Mouse (Mus musculus): ENCODE data around the gene Gm17677. TPM values are rescaled to one million over a fixed set of nuclear protein-coding genes. Genes with fewer than 3 reads are reported as not detected.

The Gm17677 gene
- not detected in 2 replicates for polyA plus RNA-seq (2014; fragmentation: Nextera tagmentation; extraction: Ambion mirVana)

GRCm38 (mm10) chr9:35740749-35741148 lies at the start of gene Gm17677:
TSS of gene Gm17677 (plus strand) at chr9:35741049.
- no peaks in the 10 kb centered on the region for H3K27me3 ChIP-seq (ENCODE audit: control insufficient read depth, insufficient read depth, low read length)
- H3K9ac ChIP-seq (ENCODE audit: low read length), result no peak within 1 kb of the TSS
- no peak within 1 kb of the TSS for H3K27ac ChIP-seq (ENCODE audit: low read depth, low read length)
- ATAC-seq (ENCODE audit: low FRiP score) (no peak), DNase-seq (ENCODE audit: low spot score, missing footprints) (no peak)
- no peaks in the 10 kb centered on the region for H3K36me3 ChIP-seq (ENCODE audit: control insufficient read depth, insufficient read depth, low read length)
- no peaks in the 10 kb centered on the region; the same call in 1 of the 2 replicates for H3K9me3 ChIP-seq (ENCODE audit: control insufficient read depth, low read length)
- no peaks in the 10 kb centered on the region for H3K4me1 ChIP-seq (ENCODE audit: control insufficient read depth, insufficient read depth, low read length)
- H3K4me2 ChIP-seq, result no peak within 1 kb of the TSS
- H3K4me3 ChIP-seq (ENCODE audit: low read depth, low read length), result no peak within 1 kb of the TSS

DNA sequence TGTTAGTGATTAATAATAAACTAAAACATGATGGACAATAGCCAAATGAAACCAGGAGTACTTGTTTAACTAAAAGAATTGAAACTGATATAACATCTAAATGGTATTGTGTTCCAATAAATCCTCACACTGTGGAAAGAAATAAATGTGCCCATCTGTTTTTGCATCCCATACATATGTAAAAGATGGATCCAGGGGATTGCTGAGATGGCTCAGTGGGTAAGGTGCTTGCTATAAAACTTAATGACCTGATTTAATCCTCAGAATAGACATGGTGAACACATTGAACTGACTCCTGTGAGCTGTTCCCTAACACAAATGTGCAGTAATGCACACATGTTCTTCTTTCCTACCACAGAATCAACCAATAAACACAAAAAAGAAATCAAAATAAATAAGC lies 48.9 kb upstream of the Gm17677 start:
- Histone ChIP-seq H3K4me2 (no peak overlapping the region), H3K4me3 (ENCODE audit: low read depth, low read length) (no peak overlapping the region), H3K36me3 (ENCODE audit: control insufficient read depth, insufficient read depth, low read length) (no peaks in the 10 kb centered on the region), H3K4me1 (ENCODE audit: control insufficient read depth, insufficient read depth, low read length) (no peaks in the 10 kb centered on the region), H3K27me3 (ENCODE audit: control insufficient read depth, insufficient read depth, low read length) (no peaks in the 10 kb centered on the region), H3K27ac (ENCODE audit: low read depth, low read length) (no peak overlapping the region), H3K9me3 (ENCODE audit: control insufficient read depth, low read length) (no peaks in the 10 kb centered on the region), H3K9ac (ENCODE audit: low read length) (no peak overlapping the region)
- ATAC-seq (ENCODE audit: low FRiP score) (no peak), DNase-seq (ENCODE audit: low spot score, missing footprints) (no peak)

DNA sequence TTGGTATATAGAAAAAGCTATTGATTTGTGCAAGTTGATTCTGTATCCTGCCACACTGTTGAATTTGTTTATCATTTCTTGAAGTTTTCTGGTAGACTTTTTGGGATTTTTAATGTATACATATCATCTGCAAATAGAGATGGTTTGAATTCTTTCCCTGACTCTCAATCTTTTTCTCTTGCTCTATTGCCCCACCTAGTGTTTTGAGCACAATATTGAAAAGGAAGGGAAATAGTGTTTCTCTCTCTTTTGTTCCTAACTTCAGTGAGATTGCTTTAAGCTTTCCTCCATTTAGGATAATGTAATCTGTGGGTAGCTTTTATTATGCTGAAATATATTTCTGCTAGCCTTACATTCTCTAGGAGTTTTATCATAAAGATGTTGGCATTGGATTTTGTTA lies 33.6 kb upstream of the Gm17677 start:
- H3K4me2 ChIP-seq, result no peak overlapping the region
- no peaks in the 10 kb centered on the region for H3K9me3 ChIP-seq (ENCODE audit: control insufficient read depth, low read length)
- no peak overlapping the region for H3K4me3 ChIP-seq (ENCODE audit: low read depth, low read length)
- H3K36me3 ChIP-seq (ENCODE audit: control insufficient read depth, insufficient read depth, low read length), result no peaks in the 10 kb centered on the region
- no peak overlapping the region for H3K27ac ChIP-seq (ENCODE audit: low read depth, low read length)
- no peak overlapping the region for H3K9ac ChIP-seq (ENCODE audit: low read length)
- H3K4me1 ChIP-seq (ENCODE audit: control insufficient read depth, insufficient read depth, low read length), result no peaks in the 10 kb centered on the region
- no peak for DNase-seq (ENCODE audit: low spot score, missing footprints)
- H3K27me3 ChIP-seq (ENCODE audit: control insufficient read depth, insufficient read depth, low read length), result no peaks in the 10 kb centered on the region
- no peak for ATAC-seq (ENCODE audit: low FRiP score)

- H3K4me3 ChIP-seq (ENCODE audit: low read depth, low read length), result no peak overlapping the region
- H3K36me3 ChIP-seq (ENCODE audit: control insufficient read depth, insufficient read depth, low read length), result no peaks in the 10 kb centered on the region
- no peaks in the 10 kb centered on the region for H3K4me1 ChIP-seq (ENCODE audit: control insufficient read depth, insufficient read depth, low read length)
- ATAC-seq (ENCODE audit: low FRiP score) (no peak), DNase-seq (ENCODE audit: low spot score, missing footprints) (no peak)
- no peak overlapping the region for H3K4me2 ChIP-seq
- H3K27ac ChIP-seq (ENCODE audit: low read depth, low read length), result no peak overlapping the region
- no peaks in the 10 kb centered on the region for H3K9me3 ChIP-seq (ENCODE audit: control insufficient read depth, low read length)
- H3K9ac ChIP-seq (ENCODE audit: low read length), result no peak overlapping the region
- H3K27me3 ChIP-seq (ENCODE audit: control insufficient read depth, insufficient read depth, low read length), result no peaks in the 10 kb centered on the region
These were observed 16.0 kb downstream of the Gm17677 start for GRCm38 (mm10) chr9:35756843-35757242.

DNA sequence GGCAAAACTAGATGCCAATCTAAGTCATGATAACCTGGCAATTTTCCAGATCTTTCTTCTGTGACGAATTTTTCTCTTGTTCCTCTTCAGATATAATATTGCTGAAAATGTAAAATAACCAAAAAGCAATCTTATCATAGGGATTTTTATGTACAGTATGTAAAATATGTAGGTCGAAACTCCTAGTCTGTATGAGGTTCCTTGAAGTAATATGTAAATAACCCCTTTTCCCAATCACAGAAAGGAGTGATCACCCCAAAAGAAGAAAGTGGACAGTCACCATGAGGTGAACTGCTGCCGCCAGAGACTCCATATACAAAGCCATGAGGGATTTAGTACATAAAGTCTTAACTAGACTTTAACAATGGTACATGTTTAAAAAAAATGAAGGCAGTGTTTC lies 37.2 kb downstream of the Gm17677 start, which contains the start of gene Gm17727:
Gene Gm17727 (minus strand): TSS at position 101 of the 400 bp plus-strand sequence.
- DNase-seq (ENCODE audit: low spot score, missing footprints), result no peak
- Histone ChIP-seq H3K27me3 (ENCODE audit: control insufficient read depth, insufficient read depth, low read length) (no peaks in the 10 kb centered on the region), H3K36me3 (ENCODE audit: control insufficient read depth, insufficient read depth, low read length) (no peaks in the 10 kb centered on the region), H3K4me1 (ENCODE audit: control insufficient read depth, insufficient read depth, low read length) (no peaks in the 10 kb centered on the region), H3K4me3 (ENCODE audit: low read depth, low read length) (no peak within 1 kb of the TSS), H3K27ac (ENCODE audit: low read depth, low read length) (no peak within 1 kb of the TSS), H3K9ac (ENCODE audit: low read length) (no peak within 1 kb of the TSS), H3K9me3 (ENCODE audit: control insufficient read depth, low read length) (peaks cover 3% of the 10 kb centered on the region; the same call in 1 of the 2 replicates), H3K4me2 (no peak within 1 kb of the TSS)
- 61% methylated on average over 3 of the region's 3 CpGs for WGBS
- ATAC-seq (ENCODE audit: low FRiP score), result no peak

DNA sequence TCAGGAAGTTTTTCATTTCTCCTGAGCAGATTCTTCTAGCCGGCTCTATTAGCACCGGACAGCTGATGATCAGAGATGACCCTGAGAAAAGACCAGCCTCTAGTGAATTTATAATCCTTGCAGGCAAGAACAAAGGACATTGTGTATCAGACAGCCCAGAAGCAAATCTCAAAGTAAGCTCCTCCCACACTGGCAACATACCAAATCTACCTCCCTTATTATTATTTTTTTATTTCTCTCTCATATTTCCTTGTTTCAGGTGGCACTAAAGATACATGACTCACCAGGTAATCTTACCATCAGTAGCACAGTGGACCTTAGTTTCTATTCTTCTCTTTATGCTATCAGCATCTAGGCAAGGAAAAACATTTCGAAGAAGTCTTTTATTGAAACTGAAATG lies 49.2 kb downstream of the Gm17677 start, which contains the start of the genes Gm27235 and D730048I06Rik:
Gene Gm27235 (minus strand): TSS at position 101 of the 400 bp plus-strand sequence.
Gene D730048I06Rik (minus strand): TSS at position 112 of the 400 bp plus-strand sequence.
- ATAC-seq (ENCODE audit: low FRiP score) (no peak), DNase-seq (ENCODE audit: low spot score, missing footprints) (no peak)
- Histone ChIP-seq H3K27ac (ENCODE audit: low read depth, low read length) (no peak within 1 kb of the TSS), H3K27me3 (ENCODE audit: control insufficient read depth, insufficient read depth, low read length) (no peaks in the 10 kb centered on the region), H3K9ac (ENCODE audit: low read length) (no peak within 1 kb of the TSS), H3K4me1 (ENCODE audit: control insufficient read depth, insufficient read depth, low read length) (no peaks in the 10 kb centered on the region), H3K36me3 (ENCODE audit: control insufficient read depth, insufficient read depth, low read length) (no peaks in the 10 kb centered on the region), H3K9me3 (ENCODE audit: control insufficient read depth, low read length) (peaks cover 6% of the 10 kb centered on the region; the same call in 1 of the 2 replicates), H3K4me3 (ENCODE audit: low read depth, low read length) (no peak within 1 kb of the TSS), H3K4me2 (no peak within 1 kb of the TSS)
- 93% methylated on average over 3 of the region's 3 CpGs for WGBS

Other genes with a start within 250 kb of the Gm17677 start
- gene Gm1113, start 222.8 kb upstream of the Gm17677 start, polyA plus RNA-seq (2014; fragmentation: Nextera tagmentation; extraction: Ambion mirVana), result not detected in 2 replicates
- gene Ddx25, start 182.5 kb upstream of the Gm17677 start, polyA plus RNA-seq (2014; fragmentation: Nextera tagmentation; extraction: Ambion mirVana), result 9.5 and 9.8 TPM in 2 replicates
- 23.8 and 24.8 TPM in 2 replicates for gene Pus3, start 182.5 kb upstream of the Gm17677 start, polyA plus RNA-seq (2014; fragmentation: Nextera tagmentation; extraction: Ambion mirVana)
- gene Pate2, start 170.8 kb upstream of the Gm17677 start, polyA plus RNA-seq (2014; fragmentation: Nextera tagmentation; extraction: Ambion mirVana), result 0.96 and 1.8 TPM in 2 replicates
- 32.6 and 34.7 TPM in 2 replicates for gene Hyls1, start 170.7 kb upstream of the Gm17677 start, polyA plus RNA-seq (2014; fragmentation: Nextera tagmentation; extraction: Ambion mirVana)
- not detected in 2 replicates for gene Pate4, start 129.1 kb upstream of the Gm17677 start, polyA plus RNA-seq (2014; fragmentation: Nextera tagmentation; extraction: Ambion mirVana)
- gene Pate3, start 92.8 kb upstream of the Gm17677 start, polyA plus RNA-seq (2014; fragmentation: Nextera tagmentation; extraction: Ambion mirVana), result not detected in 2 replicates
- not detected in 2 replicates for gene Pate1, start 53.7 kb upstream of the Gm17677 start, polyA plus RNA-seq (2014; fragmentation: Nextera tagmentation; extraction: Ambion mirVana)
- gene Gm17727, start 37.1 kb downstream of the Gm17677 start, polyA plus RNA-seq (2014; fragmentation: Nextera tagmentation; extraction: Ambion mirVana), result not detected in 2 replicates
- not detected in 2 replicates for gene Gm27235, start 49.1 kb downstream of the Gm17677 start, polyA plus RNA-seq (2014; fragmentation: Nextera tagmentation; extraction: Ambion mirVana)
- not detected in 2 replicates for gene D730048I06Rik, start 49.1 kb downstream of the Gm17677 start, polyA plus RNA-seq (2014; fragmentation: Nextera tagmentation; extraction: Ambion mirVana)
- gene 9230110F15Rik, start 103.1 kb downstream of the Gm17677 start, polyA plus RNA-seq (2014; fragmentation: Nextera tagmentation; extraction: Ambion mirVana), result not detected in 2 replicates
- gene 9230113P08Rik, start 167.4 kb downstream of the Gm17677 start, polyA plus RNA-seq (2014; fragmentation: Nextera tagmentation; extraction: Ambion mirVana), result not detected in 2 replicates

Data from midbrain, embryonic 11.5 days (tissue).